Mouse (Mus musculus) Muller cell, postnatal 12 days (primary cell): ENCODE data around the gene Hist3h2ba.
A peak's percentile ranks its signal among the peaks of the same experiment; 100 is the strongest.

Experiments
- DNase-seq: peaks from one replicate; pipeline ENCODE4 v3.0.0-alpha.2; 2015; ENCODE audit errors: inconsistent ontology term

The Hist3h2ba gene

DNA sequence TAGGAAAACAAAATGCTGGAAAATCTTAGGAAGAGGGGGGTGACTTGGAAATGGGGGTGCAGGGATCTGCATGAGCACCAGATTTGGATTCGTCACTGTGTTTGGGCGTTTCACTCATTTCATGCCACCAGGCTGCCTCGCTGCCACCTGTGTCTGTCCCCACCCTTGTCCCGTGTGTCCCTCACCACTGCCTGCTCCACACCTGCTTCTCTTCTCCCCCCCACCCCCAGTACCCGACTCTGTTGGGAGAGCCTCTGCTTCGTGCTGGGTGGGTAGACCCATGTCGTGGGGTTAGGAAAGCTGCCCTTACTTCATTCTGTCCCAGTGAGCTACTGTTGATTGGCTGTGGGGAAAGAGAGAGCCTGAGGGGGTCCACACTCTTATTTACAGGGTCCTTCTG, 35.9 kb downstream of the Hist3h2ba start:
- no peak for DNase-seq

DNA sequence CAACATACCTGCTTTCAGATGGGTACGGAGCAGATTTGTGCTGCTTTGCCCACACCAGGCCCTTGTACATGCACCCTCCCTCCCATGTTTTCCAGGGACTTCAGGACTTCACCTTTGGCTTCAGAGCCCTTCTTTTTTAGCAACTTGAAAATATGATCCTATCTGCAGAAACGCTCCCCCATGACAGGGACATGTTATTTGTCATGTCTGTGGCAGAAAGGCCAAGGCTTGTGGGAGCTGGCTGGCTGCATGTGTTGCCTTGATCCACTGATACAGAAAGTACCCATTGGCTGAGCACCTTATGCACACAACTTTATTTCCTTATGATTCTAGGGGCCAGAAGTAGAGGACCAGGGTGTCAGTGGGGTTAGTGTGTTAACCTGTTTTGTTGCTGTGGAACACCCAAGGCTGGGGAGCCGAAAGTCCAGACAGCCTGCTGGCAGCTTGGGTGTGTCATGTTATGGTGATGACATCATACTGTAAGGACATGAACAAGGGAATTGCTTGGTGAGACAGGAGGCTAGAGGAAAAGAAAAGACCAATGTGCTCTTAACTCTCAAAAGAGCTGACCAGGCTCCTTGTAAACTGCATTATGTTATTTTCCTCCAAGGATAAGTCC, 36.7 kb downstream of the Hist3h2ba start:
- DNase-seq, result no peak

DNA sequence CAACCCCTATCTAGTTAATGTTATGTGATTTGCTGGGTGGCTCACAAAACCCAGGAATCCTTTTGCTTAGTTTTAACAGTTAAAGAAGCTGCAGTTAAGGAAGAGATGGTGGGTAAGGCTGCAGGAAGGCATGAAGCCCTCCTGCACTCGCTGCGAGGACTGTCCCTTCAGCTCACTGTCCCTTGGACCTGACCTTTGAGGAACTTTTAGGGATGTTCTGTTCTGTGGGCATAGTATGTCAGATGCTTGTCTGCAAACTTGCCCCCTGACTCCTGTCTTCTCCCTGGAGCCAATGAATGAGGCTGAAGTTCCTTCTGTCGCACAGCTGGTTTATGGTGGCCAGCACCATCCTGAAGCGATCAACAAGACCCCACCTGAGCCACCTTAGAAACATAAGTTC, 40.4 kb downstream of the Hist3h2ba start:
- DNase-seq, result no peak

DNA sequence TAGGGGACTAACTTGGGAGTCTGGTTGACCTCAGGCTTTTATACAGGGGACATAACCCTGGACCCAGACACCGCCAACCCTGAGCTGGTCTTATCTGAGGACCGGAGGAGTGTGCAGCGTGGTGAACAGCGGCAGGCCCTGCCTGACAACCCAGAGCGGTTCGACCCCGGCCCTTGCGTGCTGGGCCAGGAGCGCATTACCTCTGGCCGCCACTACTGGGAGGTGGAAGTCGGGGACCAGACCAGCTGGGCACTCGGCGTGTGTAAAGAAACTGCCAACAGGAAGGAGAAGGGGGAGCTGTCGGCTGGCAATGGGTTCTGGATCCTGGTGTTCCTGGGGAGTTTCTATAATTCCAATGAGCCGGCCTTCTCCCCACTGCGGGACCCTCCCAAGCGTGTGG, 41.4 kb downstream of the Hist3h2ba start:
- no peak for DNase-seq

DNA sequence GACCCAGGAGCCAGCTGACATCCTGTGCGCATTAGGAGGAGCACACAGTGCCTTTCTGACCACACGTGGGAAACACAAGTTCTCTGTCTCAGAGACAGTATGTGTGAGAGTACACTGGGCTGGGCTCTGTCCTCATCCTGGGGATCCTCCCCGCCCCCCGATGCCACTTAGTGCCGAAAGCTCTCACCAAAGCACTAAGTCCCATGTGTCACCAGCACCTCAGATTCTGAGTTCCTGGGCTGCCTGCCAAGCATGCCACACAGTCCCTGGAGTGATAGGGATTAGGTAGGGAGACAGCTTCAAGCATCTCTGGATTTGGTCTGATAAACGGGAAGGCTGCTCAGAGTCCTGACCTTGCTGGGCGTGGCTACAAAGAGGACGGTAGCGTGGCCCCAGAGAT, 42.1 kb downstream of the Hist3h2ba start:
- no peak for DNase-seq

DNA sequence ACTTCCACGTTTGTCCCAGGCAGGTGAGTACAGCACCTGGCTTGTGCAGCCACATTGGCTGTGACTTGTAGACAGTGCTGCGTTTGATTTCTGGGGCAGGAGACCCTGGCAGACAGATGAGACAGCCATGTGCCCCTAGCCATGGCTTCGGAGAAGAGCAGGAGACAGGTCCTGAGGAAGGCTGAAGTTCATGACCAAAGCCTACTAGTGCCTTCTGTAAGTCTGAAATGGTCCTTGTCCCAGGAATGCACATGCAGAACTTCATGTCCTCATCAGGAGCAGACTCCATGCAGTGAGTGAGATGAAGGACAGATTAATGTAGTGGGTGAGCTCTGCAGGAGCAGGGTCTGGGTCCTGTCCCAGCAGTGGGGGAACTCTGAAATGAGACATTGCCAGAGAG, 43.2 kb downstream of the Hist3h2ba start:
- no peak for DNase-seq

DNA sequence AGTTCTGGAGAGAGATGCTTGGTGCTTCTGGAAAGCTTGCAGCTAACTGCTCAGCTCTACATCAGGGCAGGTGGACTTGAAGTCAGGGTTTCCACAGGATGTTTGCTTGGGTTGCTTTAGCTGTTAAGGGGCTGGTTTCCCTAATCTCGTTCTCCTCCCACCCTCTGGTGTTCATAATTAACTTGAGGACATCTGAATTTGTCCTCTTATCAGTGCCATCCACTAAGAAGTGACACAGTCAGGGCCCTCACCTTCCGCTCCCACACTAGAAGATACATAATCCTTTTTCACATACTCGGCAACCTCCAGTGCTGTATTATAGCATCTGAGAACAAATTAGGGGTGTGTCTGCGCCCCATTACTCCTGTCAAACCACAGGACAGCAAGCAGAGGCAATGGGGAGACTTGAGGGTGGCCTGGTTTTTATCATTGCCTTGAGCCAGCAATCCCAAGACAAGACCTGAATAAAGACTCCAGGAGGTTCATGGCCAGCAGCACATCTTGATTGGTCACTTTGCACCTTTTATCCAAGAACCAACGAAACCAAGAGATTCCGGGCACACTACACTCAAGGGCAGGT, 44.5 kb downstream of the Hist3h2ba start:
- DNase-seq, result no peak

DNA sequence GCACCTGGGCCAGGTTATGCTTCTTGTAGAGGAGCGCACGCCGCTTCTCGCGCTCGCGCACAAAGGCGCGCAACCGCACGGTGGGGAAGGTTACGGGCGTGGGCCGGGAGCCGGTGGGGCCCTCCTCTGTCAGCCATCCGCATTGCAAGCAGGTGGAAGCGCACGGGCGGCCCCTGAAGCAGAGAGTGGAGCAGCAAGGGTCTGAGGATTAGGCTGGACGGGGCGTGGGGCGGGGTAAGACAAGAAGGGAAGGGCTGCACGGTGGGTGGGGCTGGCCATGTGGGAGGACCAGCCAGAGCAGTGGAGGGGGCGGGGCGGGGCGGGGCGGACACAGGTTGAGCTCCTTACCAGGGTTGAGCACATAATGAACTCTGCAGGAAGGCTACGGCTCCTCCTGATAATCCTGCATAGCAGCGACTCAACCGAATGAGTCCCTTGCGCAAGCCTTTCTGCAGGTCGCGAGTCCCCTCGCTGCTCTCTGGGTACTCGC, 45.7 kb downstream of the Hist3h2ba start:
- DNase-seq, result peak; percentile 81

DNA sequence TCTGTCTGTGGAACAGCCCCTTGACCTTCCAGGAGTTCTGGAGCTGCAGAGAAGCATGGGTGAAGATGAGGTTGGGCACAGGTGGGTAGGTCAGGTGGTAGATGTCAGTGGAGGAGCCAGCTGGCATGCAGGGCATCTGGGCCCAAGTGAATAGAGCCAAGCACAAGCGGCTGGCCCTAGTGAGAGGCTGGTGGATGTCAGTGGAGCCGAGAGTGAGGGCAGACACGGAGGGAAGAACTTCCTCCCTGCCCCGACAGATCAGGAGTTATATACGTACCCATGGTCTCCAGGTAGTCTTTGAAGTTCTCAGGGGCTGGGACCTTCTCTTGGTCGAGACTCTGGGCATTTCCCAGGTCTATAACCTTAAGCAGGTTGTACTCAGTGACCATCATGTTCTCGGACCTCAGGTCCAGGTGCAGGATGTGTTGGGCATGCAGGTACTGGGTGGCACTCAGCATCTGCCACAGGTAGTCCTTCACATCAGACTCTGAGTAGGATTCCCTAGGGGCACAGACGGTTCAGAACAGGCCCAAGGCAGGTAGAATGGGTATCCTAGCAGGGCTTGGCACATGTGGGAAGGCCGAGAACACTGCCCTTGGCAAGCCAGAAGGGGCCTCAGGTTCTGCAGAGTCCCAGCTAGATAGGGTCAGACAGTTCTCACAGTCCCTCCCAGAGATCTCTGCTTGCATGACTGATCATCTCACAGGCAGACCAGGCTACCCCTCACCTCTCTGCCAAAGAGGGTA, 46.5 kb downstream of the Hist3h2ba start:
- no peak for DNase-seq

DNA sequence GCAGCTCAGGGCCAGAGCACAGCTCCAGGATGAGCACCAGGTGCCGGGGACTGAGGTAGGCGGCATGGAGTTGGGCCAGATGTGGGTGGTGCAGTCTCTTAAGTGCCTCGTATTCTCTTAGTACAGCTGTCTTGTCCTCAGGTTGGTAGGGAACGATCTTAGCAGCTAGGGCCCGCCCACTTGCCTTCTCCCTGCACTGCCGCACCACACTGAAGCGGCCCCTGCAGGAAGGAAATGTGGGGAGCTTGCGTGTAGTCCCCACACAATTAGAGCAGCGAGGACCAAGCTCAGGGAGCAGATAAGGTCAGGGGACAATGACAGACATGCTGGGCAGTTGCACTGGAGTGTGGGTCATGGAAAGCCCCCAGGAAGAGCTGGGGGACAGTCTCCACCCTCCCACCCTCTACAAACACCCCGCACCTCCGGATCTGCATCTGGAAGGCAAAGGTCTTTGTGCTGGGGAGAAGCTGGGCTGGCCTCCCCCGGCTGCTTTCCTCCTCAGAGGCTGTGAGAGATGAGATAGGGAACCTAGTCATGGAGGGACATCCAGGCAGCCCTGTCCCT, 47.2 kb downstream of the Hist3h2ba start:
- no peak for DNase-seq

DNA sequence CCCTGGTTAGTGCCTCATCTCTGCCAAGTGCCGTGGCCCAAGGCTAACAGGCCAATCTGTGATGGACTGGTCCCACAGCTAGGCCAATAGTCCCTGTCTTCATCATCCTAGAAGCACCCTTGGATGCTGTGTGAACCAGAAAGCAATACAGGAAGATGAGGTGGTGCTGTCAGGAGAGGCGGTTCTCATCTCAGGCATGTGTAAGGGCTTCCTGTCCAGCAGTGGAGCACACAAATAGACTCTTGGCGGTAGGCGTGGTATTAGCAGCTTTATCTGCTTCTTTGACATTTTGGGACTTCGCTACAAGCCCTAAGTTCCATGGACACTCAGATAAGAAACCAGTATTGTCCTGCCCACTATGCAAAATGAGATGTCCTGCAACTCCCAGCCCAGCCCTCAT, 48.8 kb downstream of the Hist3h2ba start:
- DNase-seq, result no peak
